Mouse (Mus musculus): ENCODE results near the gene Ubtd2.

The Ubtd2 gene

GRCm38 (mm10) chr11:32548240-32548639 is 93.1 kb downstream of the Ubtd2 start:
- no peak for DNase-seq

DNA sequence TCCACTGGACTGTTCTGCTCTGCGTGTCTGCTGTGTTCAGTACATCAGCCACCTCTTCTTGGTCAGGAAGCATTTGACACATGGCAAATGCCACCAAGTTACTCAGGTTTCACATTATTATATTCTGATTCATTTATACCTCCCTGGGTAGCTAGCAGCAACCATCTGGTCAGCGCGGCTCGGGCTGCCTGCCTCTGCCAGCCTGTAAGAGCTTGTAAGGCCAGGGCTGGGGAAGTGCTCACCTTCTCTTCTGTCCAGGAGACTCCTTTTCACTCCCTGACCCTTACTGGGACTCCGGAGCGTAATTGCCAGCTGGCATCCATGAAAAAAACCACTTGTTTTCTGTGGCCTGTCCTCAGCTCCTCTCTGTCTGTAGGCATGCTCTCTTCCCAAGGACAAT is 94.1 kb downstream of the Ubtd2 start:
- no peak for DNase-seq

DNA sequence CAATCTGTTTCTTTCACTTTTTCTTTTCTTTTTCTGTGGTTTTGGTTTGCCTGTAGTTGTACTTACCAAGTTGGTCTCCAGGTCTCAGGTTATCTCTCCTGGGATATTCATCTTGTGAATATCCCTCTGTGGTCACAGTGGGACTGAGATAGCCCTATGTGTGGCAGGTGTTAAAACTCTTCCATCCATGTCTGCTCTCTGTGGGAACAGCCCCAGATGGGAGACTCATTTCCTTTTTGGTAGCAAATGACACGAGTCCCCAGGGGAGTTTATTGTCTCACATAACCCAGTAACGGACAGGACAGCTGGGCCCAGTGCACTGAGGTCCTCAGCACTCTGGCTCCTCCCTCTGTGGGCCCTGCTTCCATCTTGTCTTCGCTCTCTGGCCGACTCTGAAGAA is 94.9 kb downstream of the Ubtd2 start:
- DNase-seq, result no peak

DNA sequence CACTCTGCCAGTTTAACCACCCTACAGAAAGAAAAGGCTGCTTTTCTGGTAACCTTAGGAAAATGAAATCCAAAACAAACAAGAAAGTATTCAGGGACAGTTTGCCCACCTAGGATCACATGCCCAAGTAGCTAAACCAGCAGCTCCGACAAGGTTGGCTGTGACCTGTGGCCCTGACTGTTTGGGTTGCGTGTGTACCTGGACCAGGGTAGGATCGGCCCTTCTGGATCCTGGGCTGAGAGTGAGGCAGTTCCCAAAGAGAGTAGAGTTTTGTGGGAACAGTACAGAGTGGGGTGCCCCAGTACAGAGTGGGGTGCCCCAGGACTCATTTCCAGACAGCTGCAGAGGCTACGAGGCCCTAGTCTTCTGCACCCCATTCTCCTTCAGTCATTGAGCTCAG is 95.9 kb downstream of the Ubtd2 start:
- no peak for DNase-seq

DNA sequence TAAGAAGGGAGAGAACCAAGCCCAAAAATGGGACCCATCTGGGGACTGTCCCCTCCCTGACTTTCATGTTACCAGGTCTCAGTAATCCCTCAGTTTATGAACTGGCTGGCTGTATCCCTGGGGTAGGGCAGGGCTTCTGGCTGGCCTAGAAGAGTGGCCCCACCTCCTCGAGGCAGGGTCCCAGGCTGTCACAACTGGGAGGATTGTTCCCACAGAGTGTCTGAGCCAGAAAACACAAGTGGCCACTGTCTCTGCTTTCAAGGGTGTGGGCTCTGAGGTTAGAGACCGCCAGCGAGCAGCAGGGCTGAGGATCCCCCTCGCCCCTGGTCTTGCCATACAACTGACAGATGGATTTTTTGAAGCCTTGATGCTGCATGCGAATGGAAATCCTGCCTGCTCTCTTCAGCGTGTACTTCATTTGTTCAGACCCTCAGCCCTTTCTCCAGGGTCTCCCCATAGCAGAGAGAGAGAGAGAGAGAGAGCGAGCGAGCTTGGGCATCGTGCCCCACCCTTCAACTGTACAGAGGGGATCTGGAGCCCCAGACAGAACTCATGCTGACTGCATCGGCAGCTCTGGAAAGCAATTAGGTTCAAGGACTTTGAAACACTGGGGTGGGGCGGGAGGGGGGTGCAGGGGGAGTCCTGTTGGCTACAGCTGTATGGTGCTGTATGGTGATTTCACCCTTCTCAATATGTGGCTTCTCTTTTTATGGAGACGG is 96.6 kb downstream of the Ubtd2 start:
- DNase-seq, result no peak

DNA sequence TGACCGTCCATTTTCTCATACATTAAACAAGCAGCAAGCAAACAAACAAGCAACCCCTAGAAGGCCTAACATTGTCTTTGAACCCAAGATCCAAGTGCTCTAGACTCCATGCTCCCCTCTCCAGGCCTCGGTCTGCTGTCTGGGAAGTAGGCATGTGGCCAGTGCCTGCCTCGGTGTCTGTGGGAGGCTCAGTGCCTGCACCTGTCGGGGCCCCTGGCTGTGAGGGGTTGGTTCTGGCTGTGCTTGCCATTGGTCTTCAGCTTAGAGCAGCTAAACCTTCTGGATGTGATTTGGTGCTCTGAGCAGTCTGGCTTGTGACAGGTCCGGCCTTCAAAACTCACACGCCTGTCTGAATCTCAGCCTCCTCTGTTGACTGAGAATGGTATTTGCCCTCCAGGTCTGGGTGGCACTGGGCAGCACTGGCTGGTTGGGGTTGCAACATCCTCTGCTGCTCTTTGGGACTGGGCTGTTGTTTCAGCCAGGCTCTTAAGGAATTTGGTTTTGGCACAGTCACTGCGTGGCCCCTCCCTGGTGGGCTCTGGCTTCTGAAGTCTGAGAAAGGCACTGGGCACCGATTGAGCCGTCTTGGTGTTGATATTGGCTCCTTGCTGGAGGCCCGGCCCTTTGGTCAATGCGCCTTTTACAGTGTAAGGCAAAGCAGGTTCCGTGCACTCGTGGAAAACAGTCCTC is 97.4 kb downstream of the Ubtd2 start:
- no peak for DNase-seq

DNA sequence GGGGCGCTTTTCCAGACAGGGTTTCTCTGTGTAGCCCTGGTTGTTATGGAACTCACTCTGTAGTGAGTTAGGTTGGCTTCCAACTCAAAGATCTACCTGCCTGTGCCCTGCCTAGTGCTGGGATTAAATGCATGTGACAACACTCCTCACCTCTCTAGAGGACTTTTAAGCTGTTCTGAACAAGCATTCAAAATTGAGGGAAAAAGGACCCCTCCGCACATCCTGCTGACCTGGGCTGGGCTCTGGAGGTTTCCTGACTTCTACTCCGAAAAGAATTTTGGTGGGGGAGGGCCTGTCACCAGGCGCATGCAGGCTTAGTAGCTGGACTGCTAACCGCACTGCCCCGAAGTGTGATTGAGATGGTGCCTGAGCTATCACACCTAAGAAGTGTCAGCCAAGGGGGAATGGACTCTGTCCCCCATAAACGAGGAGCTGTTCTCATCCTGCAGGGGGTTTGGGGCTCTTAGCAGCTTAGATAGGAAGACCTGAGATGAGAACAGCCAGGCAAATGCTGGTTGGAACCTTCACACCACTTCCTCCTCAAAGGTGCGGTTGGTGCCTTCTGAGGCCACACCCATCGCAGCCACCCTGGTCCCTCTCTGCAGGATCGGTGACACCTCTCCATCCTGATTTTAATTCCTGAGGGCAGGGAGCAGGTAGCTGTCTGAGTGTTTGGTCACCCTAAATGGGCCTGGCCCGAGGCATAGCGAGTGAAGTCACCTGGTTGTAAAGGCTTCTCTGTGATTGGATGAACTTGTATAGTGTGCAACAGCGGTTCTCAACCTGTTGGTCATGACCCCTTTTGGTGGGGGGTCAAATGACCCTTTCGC is 98.4 kb downstream of the Ubtd2 start:
- DNase-seq, result no peak

DNA sequence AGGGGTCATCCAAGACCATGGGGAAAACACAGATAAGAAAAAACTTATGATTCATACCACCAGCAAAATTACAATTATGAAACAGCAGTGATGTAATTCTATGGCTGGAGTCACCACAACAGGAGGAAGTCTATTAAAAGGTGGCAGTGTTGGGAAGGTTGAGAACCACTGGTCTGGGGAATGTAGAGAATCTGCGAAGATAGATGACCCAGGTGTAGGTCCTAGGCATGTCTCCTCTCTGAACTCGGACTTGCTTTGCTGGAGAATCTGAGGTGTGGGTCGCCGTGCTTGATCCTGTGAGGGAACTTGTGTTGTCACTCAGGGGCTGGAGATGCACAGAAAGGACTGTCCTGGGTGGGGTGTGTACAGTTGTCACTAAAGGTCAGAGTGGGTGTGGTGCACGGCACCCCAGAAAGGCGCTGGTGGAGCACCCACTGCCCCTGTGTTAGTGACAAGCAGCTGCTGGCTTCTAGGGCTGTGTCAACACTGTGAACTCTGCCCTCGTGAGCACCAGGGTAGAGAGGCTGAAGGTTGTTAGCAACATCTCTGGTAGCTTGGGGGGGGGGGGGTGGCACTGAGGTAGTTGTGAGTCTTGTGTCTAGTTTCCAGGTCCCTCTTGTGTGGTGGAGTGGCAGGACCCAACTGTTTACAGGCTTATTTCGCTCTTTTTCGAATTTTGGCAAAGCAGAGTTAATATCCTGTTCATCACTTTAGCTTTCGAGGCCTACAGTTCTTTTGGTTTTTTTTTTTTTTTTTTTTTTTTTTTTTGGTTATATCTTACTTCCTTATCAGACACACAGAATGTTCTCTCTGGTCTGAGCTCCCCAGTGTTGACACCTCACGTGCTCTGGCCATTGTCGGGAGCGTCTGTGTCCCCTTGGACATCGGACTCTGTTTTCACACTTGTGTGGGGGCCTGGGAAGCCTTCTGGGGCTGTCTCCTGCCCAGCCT is 99.2 kb downstream of the Ubtd2 start:
- DNase-seq, result no peak

DNA sequence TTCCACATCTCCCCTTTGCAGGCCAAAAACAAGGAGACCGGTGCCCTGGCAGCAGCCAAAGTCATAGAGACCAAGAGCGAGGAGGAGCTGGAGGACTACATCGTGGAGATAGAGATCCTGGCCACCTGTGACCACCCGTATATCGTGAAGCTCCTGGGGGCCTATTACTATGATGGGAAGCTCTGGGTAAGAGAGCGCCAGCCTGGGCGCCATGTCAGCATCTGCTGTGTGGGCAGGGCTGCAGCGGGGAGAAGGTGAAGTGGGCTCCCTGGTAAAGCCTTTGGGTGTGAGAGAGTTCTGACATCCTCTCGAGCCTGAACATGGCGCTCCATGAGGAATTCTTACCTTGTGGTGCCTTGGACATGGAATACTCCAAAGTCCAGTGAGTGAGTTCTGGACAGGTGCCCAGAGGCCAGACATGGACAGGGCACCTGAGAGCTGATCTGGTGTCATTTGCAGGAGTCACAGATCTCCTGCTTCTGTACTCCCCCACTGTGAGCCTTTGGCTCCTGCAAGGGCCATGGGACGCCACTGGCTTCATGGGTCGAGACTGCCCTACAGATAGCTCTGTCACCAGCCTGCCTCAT is 100.0 kb downstream of the Ubtd2 start:
- DNase-seq, result no peak

DNA sequence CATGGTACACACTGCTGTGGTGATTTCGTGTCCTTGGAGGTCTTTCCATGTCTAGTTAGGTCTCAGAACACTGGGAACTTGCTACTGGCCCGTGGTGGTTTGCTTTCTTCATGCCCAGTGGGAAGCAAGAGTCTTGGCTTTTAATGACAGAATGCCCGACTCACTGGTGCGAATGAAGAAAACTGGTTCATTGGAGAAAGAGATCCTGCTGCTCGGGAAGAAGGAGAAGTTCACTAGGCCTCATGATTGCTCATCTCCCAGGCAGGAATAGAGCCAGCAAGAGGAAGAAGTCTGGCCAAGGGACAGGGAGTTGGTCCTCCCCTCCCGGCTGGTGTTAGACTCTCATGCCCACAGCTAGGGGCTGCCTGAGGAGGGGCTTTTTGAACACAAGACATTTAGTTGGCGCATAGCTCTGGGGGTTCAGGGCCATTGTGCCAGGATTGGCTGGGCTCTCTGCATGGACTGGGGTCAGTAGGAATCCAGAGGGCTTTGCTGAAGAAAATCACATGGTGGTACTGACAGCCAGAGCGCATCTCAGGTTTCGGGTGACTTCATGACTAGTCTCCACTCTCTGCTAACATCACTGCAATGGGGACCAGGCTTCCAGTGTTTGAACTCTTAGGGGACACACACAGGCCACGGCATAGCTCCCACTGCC is 101.3 kb downstream of the Ubtd2 start:
- DNase-seq, result no peak

GRCm38 (mm10) chr11:32558026-32558425 is 102.9 kb downstream of the Ubtd2 start:
- no peak for DNase-seq

GRCm38 (mm10) chr11:32558677-32559076 is 103.5 kb downstream of the Ubtd2 start:
- DNase-seq, result no peak

DNA sequence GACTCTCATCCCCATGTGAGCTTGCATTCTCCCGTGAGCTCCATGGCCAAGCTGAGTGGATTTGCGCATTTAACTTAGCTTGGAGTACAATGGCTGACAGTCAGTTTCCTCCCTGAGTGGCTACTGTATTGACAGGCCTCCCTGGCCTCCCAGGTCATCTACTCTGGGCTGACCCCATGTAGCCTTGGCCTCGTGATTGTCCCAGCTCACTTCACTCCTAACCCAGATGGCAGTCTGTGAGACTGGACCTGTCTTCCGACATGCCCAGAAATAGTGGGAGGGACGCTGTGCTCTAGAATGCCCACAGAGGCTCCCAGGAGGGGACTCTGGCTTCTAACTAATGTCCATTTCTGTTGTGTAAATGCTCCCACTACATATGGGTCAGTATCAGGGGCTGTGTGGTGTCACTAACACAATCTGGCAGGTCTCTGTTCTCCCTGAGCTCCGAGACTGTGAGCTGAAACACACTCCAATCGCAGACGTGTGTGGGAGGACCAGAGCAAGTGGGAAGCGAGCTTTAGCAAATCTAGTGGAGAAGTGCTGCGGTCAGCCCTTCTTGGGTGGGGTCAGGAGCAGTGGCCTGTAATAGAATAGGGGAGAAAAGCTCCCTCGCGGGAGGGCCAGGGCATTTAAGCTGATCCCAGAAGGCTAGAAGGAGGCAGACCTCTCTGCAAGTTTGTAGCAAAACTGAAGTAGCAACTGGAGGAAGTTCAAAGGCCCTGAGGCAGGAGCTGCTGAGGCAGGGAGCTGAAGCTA is 105.0 kb downstream of the Ubtd2 start:
- no peak for DNase-seq

DNA sequence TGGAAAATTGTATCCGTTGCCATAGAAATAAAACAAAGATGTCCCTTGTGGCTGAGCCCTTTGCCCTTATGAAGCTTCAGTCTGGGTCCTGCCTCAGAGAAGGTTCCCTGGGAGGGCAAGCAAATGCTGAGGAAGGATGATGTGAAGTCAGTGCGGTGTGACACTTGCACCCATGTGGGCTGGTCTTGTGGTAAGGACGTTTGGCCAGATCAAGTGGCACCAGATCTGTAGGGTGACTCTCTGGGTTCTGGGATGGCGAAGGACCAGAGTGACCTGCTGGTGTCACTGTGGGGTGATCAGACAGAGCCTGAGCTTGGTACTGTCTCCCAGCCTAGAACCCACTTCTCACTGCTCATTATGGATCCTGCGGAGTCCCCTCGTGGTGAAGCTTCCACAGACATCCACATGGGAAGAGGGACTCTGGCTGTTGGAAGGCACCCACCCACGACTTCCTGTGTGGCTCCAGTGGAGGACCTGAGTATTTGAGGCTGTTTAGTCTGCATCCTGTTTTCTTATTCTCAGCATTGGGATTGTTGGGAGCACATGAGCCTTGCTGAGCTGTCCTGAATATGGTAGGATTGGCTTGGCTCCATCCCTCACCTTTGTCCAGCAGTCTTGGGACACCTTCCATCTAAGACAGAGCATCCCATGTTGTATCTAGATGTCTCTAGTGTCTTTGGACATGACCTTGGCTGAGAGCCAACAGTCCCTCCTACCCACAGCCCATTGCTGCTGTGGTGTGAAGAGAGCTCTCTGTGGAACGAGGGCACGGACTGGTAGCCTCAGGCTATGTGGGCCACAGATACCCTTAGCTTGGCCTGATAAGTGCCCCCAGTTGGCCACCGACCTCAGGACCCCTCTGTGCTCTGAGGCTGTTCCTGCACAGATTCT is 106.5 kb downstream of the Ubtd2 start:
- DNase-seq, result no peak

- DNase-seq, result no peak
Observed at GRCm38 (mm10) chr11:32562706-32563105, 107.5 kb downstream of the Ubtd2 start.

GRCm38 (mm10) chr11:32563660-32564059 is 108.5 kb downstream of the Ubtd2 start:
- DNase-seq, result no peak

GRCm38 (mm10) chr11:32564629-32565028 is 109.5 kb downstream of the Ubtd2 start:
- no peak for DNase-seq

DNA sequence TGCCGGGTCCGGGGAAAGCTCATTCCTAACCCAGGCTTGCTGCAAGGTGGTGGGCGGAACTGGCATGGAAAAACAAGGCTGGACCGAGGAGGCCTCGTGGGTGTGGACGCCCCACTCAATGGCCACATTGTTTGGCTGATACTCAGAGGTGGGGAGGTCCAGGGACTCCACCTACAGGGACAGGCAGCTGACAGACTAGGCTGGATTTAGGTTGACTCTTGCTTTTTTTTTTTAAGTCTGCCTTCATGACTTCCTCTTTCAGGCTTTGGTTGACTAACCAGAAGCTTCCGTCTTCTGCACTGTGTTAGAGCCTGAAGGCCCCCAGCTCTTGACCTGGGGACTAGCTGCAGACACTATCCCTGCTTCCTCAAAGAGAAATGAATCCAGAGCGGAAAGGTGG is 109.9 kb downstream of the Ubtd2 start:
- peak; percentile 73 for DNase-seq

DNA sequence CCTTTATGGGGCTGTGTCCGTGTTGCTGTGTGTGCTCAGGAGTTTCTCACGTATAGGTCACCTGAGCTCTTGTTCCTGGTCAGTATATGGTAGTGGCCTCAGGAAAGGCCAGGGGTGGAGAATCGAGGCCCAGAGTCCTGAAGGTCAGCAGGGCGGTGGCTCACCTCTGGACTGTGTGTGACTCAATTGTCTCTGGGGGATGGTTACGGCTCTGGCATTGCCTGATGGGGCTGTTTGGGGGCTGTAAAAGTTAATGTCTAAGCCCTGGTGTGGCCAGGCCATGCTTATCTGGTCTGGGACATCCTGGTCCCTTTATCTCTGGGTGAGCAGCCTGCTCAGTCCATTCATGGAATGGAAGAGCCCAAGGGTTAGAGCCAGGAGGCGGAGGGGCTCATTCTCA is 111.0 kb downstream of the Ubtd2 start:
- no peak for DNase-seq
